In genomic region chr4:35099865-35100780, GRCm38 (mm10) we compare ENCODE assay signal across 9 mouse cellular contexts. TPM values are rescaled to one million over a fixed set of nuclear protein-coding genes. Genes with fewer than 3 reads are reported as not detected.
DNase-seq lines count a peak whose midpoint lies in the region; ATAC-seq and TF ChIP-seq lines count a peak whose summit lies in the region.
"Had no signal": no experiment of that assay in that cellular context is flagged by ENCODE, and none has a peak within 500 bp of the region (broad histone marks: within the 10 kb centered on the region; RNA-seq: fewer than 3 reads in every experiment).

No protein-coding gene starts in this region.

- DNase-seq in T-cell, adult 2 months (ENCODE audit: low spot score) = peak; percentile 18
- peak; percentile 73 to 74 for DNase-seq in cerebellum, postnatal 14 days
- peak; percentile 28 to 77 for DNase-seq in frontal cortex, adult 2 months (ENCODE audit: extremely low spot score in 1 of 2, low spot score in 1 of 2)
- peak; percentile 88 for DNase-seq in hindbrain, embryonic 10.5 days (ENCODE audit: low spot score)
- DNase-seq in layer of hippocampus, adult 9-10 months (ENCODE audit: low spot score) = peak; percentile 55
- peak; percentile 95 for DNase-seq in lung, embryonic 14.5 days
- DNase-seq in testis, postnatal 10 days (ENCODE audit: low spot score) = peak; percentile 84

- ATAC-seq in lung, embryonic 14.5 days (ENCODE audit: insufficient read depth) = peak; percentile 96
- ATAC-seq in neutrophil, adult 5-6 weeks (ENCODE audit: extremely low read depth, insufficient number of reproducible peaks, low FRiP score, poor library complexity, severe bottlenecking) = peak; percentile 74

- H3K4me3 ChIP-seq in hindbrain, embryonic 10.5 days = peak overlapping the region; percentile 49
- peak overlapping the region; percentile 35 for H3K4me3 ChIP-seq in lung, embryonic 14.5 days (ENCODE audit: low read depth, low read length)

- H3K9me3 ChIP-seq in hindbrain, embryonic 10.5 days = no peaks in the 10 kb centered on the region
- no peaks in the 10 kb centered on the region for H3K9me3 ChIP-seq in lung, embryonic 14.5 days (ENCODE audit: low read depth, low read length)

- H3K36me3 ChIP-seq in hindbrain, embryonic 10.5 days = no peaks in the 10 kb centered on the region
- no peaks in the 10 kb centered on the region for H3K36me3 ChIP-seq in lung, embryonic 14.5 days (ENCODE audit: insufficient read depth)

- peaks cover 42% of the 10 kb centered on the region for H3K4me1 ChIP-seq in hindbrain, embryonic 10.5 days (replicated peaks)
- H3K4me1 ChIP-seq in lung, embryonic 14.5 days (ENCODE audit: insufficient read depth) = peaks cover 21% of the 10 kb centered on the region

- 0 out of 2 replicates have a peak, but pooled peaks cover 3% of the 10 kb centered on the region for H3K27me3 ChIP-seq in hindbrain, embryonic 10.5 days (ENCODE audit: insufficient read depth, poor library complexity, severe bottlenecking)
- no peaks in the 10 kb centered on the region for H3K27me3 ChIP-seq in lung, embryonic 14.5 days (ENCODE audit: insufficient read depth, low read length)

- peak overlapping the region; percentile 66 for H3K4me2 ChIP-seq in lung, embryonic 14.5 days

- TF ChIP-seq CTCF in lung, embryonic 14.5 days (IDR thresholded peaks at IDR 0.05; ENCODE audit: low read depth) = no peak

- peak overlapping the region; percentile 80 for H3K27ac ChIP-seq in hindbrain, embryonic 10.5 days
- H3K27ac ChIP-seq in lung, embryonic 14.5 days (ENCODE audit: low read depth) = peak overlapping the region; percentile 79

- WGBS in hindbrain, embryonic 10.5 days = 8% methylated on average over 29 of the region's 29 CpGs
- 8% methylated on average over 29 of the region's 29 CpGs for WGBS in lung, embryonic 14.5 days

- peak overlapping the region; percentile 32 for H3K9ac ChIP-seq in lung, embryonic 14.5 days

RNA-seq across cellular contexts. Expression of gene Ifnk, which starts 51.7 kb away (rescaled TPM):
- not detected in 2 replicates for polyA plus RNA-seq in frontal cortex, adult 2 months (2012; rRNA removed)
- 0.26 and 0.41 TPM in 2 replicates for polyA plus RNA-seq in hindbrain, embryonic 10.5 days (2016; fragmentation: Nextera tagmentation; extraction: Ambion mirVana)
- polyA plus RNA-seq in lung, embryonic 14.5 days (2014; fragmentation: Nextera tagmentation; extraction: Ambion mirVana) = 0.32 and 0.39 TPM in 2 replicates
- not detected in 2 replicates for total RNA-seq in neutrophil, adult 5-6 weeks (2017)
- polyA plus RNA-seq: gonadal fat pad, adult 2 months had no signal

RNA-seq across cellular contexts. Expression of gene Mob3b, which starts 57.2 kb away (rescaled TPM):
- 3.8 and 4.0 TPM in 2 replicates for polyA plus RNA-seq in frontal cortex, adult 2 months (2012; rRNA removed)
- 13.1 and 19.6 TPM in 2 replicates for polyA plus RNA-seq in hindbrain, embryonic 10.5 days (2016; fragmentation: Nextera tagmentation; extraction: Ambion mirVana)
- 14.0 and 14.9 TPM in 2 replicates for polyA plus RNA-seq in lung, embryonic 14.5 days (2014; fragmentation: Nextera tagmentation; extraction: Ambion mirVana)
- 2.6 and 5.5 TPM in 2 replicates for total RNA-seq in neutrophil, adult 5-6 weeks (2017)

Comparison
In these comparisons a context has a peak if more than half of its experiments do, and no peak if none do; other contexts are left out.
1. Peak in every context shown above with its lines: DNase-seq, ATAC-seq, H3K4me3 ChIP-seq and H3K27ac ChIP-seq.
2. DNase-seq: peak in every context shown above with its lines; median percentile 95 in lung, embryonic 14.5 days; 88 in hindbrain, embryonic 10.5 days; 84 in testis, postnatal 10 days; 74 in cerebellum, postnatal 14 days; 55 in layer of hippocampus, adult 9-10 months; 52 in frontal cortex, adult 2 months; 18 in T-cell, adult 2 months.